Comparison of ENCODE assay signal across 10 mouse cellular contexts in genomic region chr12:110503406-110504144, GRCm38 (mm10). TPM values are rescaled to one million over a fixed set of nuclear protein-coding genes. Genes with fewer than 3 reads are reported as not detected.
DNase-seq lines count a peak whose midpoint lies in the region; ATAC-seq and TF ChIP-seq lines count a peak whose summit lies in the region.
"Had no signal": no experiment of that assay in that cellular context is flagged by ENCODE, and none has a peak within 500 bp of the region (broad histone marks: within the 10 kb centered on the region; RNA-seq: fewer than 3 reads in every experiment).

No protein-coding gene starts in this region.

- peak overlapping the region; percentile 34; the same call in 1 of the 2 replicates for H3K27ac ChIP-seq in kidney, embryonic 15.5 days
- H3K27ac ChIP-seq in intestine, embryonic 14.5 days (ENCODE audit: low read depth), result peak overlapping the region; percentile 51; the same call in 1 of the 2 replicates

- no peaks in the 10 kb centered on the region for H3K27me3 ChIP-seq in kidney, embryonic 15.5 days
- H3K27me3 ChIP-seq in G1E (ENCODE audit: insufficient read depth, low read length), result no peaks in the 10 kb centered on the region
- H3K27me3 ChIP-seq in intestine, embryonic 14.5 days (replicated peaks; ENCODE audit: control insufficient read depth, insufficient read depth, low read length), result no peaks in the 10 kb centered on the region
- H3K27me3 ChIP-seq in myocyte (ENCODE audit: control insufficient read depth, insufficient read depth, insufficient read length), result no peaks in the 10 kb centered on the region

- no peak for DNase-seq in kidney, adult 18-20 months
- peak; percentile 41 for DNase-seq in G1E (ENCODE audit: low spot score)
- no peak for DNase-seq in intestine, embryonic 14.5 days (ENCODE audit: low spot score)
- no peak for DNase-seq in layer of hippocampus, postnatal 14 days (ENCODE audit: low spot score in 2 of 2)
- no peak for DNase-seq in embryo, embryonic 10 days (ENCODE audit: low spot score)
- DNase-seq in ovary, postnatal 10 days (ENCODE audit: low spot score), result no peak
- DNase-seq: right cerebral cortex, adult 18-20 months had no signal

- no peak overlapping the region for H3K4me3 ChIP-seq in kidney, embryonic 15.5 days (replicated peaks)
- no peak overlapping the region for H3K4me3 ChIP-seq in G1E (ENCODE audit: low read depth, low read length)
- no peak overlapping the region for H3K4me3 ChIP-seq in intestine, embryonic 14.5 days (ENCODE audit: low read depth, low read length)
- no peak overlapping the region for H3K4me3 ChIP-seq in myocyte

- 45% methylated on average over 8 of the region's 8 CpGs for WGBS in kidney, embryonic 15.5 days
- 65% methylated on average over 8 of the region's 8 CpGs for WGBS in intestine, embryonic 14.5 days

- H3K36me3 ChIP-seq in kidney, embryonic 15.5 days, result no peaks in the 10 kb centered on the region
- H3K36me3 ChIP-seq in G1E (replicated peaks), result peaks cover 88% of the 10 kb centered on the region
- no peaks in the 10 kb centered on the region for H3K36me3 ChIP-seq in intestine, embryonic 14.5 days (ENCODE audit: control insufficient read depth, insufficient read depth, low read length)
- H3K36me3 ChIP-seq in myocyte (ENCODE audit: control insufficient read depth, insufficient read depth), result no peaks in the 10 kb centered on the region

- H3K79me2 ChIP-seq in myocyte (ENCODE audit: control insufficient read depth, insufficient read depth), result peaks cover 97% of the 10 kb centered on the region

- no peak overlapping the region for H3K9ac ChIP-seq in kidney, embryonic 15.5 days
- no peak overlapping the region for H3K9ac ChIP-seq in intestine, embryonic 14.5 days (ENCODE audit: low read length)

- H3K4me1 ChIP-seq in kidney, embryonic 15.5 days, result peaks cover 74% of the 10 kb centered on the region
- peaks cover 58% of the 10 kb centered on the region for H3K4me1 ChIP-seq in G1E (ENCODE audit: insufficient read depth, low read depth, low read length)
- H3K4me1 ChIP-seq in intestine, embryonic 14.5 days (replicated peaks; ENCODE audit: control insufficient read depth, insufficient read depth, low read length), result peaks cover 41% of the 10 kb centered on the region

- H3ac ChIP-seq in myocyte (ENCODE audit: control insufficient read depth, insufficient read length), result no peak overlapping the region

- no peaks in the 10 kb centered on the region for H3K9me3 ChIP-seq in kidney, embryonic 15.5 days (replicated peaks)
- H3K9me3 ChIP-seq in G1E (replicated peaks), result no peaks in the 10 kb centered on the region
- H3K9me3 ChIP-seq in intestine, embryonic 14.5 days (ENCODE audit: control insufficient read depth, low read length), result no peaks in the 10 kb centered on the region

- H3K4me2 ChIP-seq in kidney, embryonic 15.5 days, result no peak overlapping the region
- H3K4me2 ChIP-seq in intestine, embryonic 14.5 days (ENCODE audit: low read length), result no peak overlapping the region
- H3K4me2 ChIP-seq in myocyte (ENCODE audit: low read depth), result peak overlapping the region; percentile 50

- 0 out of 2 replicates have a peak, but pooled peaks have one; percentile 46 for ATAC-seq in kidney, embryonic 15.5 days (replicated peaks; ENCODE audit: low FRiP score)
- ATAC-seq in G1E (ENCODE audit: extremely low read depth, insufficient number of reproducible peaks, low FRiP score, poor library complexity, severe bottlenecking), result peak; percentile 50
- no peak for ATAC-seq in intestine, embryonic 14.5 days (replicated peaks; ENCODE audit: low FRiP score, low TSS enrichment, low read depth)
- ATAC-seq: forebrain, embryonic 14.5 days had no signal

- TF ChIP-seq CTCF in G1E (IDR thresholded peaks at IDR 0.05; ENCODE audit: low read depth, low read length), result no peak

- no peak for TF ChIP-seq POLR2A in myocyte (IDR thresholded peaks at IDR 0.05; ENCODE audit: insufficient read length, low read depth)

TF ChIP-seq in myocyte, 11 proteins besides CTCF, POLR2A, EP300 and RAD21:
- TF ChIP-seq CEBPB (IDR thresholded peaks at IDR 0.05; ENCODE audit: insufficient read depth, poor library complexity, severe bottlenecking), result no peak
- TF ChIP-seq USF1 (IDR thresholded peaks at IDR 0.05; ENCODE audit: low read depth), result no peak
- TF ChIP-seq MYOD1 (IDR thresholded peaks at IDR 0.05; ENCODE audit: control insufficient read depth in 1 of 3, insufficient read length in 2 of 3, low read depth in 2 of 3), result no peak
- no peak for TF ChIP-seq MYOG (IDR thresholded peaks at IDR 0.05; ENCODE audit: control insufficient read depth in 1 of 3, insufficient read depth in 1 of 3, insufficient read length in 2 of 3, low read depth in 2 of 3)
- TF ChIP-seq E2F4 (IDR thresholded peaks at IDR 0.05; ENCODE audit: insufficient read depth), result no peak
- no peak for TF ChIP-seq TCF12 (IDR thresholded peaks at IDR 0.05; ENCODE audit: insufficient read depth, poor library complexity, severe bottlenecking)
- no peak for TF ChIP-seq MAX (IDR thresholded peaks at IDR 0.05; ENCODE audit: low read depth)
- TF ChIP-seq POLR2AphosphoS2 (IDR thresholded peaks at IDR 0.05; ENCODE audit: insufficient read length, low read depth), result no peak
- TF ChIP-seq REST (IDR thresholded peaks at IDR 0.05; ENCODE audit: insufficient read depth, insufficient read length), result no peak
- no peak for TF ChIP-seq TCF3 (IDR thresholded peaks at IDR 0.05; ENCODE audit: insufficient read length, low read depth)
- no peak for TF ChIP-seq SRF (IDR thresholded peaks at IDR 0.05; ENCODE audit: control insufficient read depth, insufficient read length, low read depth)

RNA-seq across cellular contexts. Expression of gene Ppp2r5c, which starts 56.7 kb away (rescaled TPM):
- 141 and 143 TPM in 2 replicates for polyA plus RNA-seq in kidney, embryonic 15.5 days (2015; fragmentation: Nextera tagmentation; extraction: Ambion mirVana)
- total RNA-seq in G1E (2014; fragmentation: Nextera tagmentation) (174 and 192 TPM in 2 replicates), G1E (2017) (262 and 282 TPM in 2 replicates)
- polyA plus RNA-seq in G1E (2012) (24.6 and 30.6 TPM in 2 replicates), myocyte (2012; fragmentation: generic; extraction: Trizol) (42.1 TPM)
- 153 and 170 TPM in 2 replicates for polyA plus RNA-seq in intestine, embryonic 14.5 days (2014; fragmentation: Nextera tagmentation; extraction: Ambion mirVana)
- 100 to 1,000 TPM; 250 to 255 TPM for total RNA-seq in layer of hippocampus, postnatal 14 days (2021)
